Mouse (Mus musculus): ENCODE data around the gene Rps12. TPM values are rescaled to one million over a fixed set of nuclear protein-coding genes. Genes with fewer than 3 reads are reported as not detected.
"Not testable (repeated sequence)": the region's sequence is repeated elsewhere in the genome, so short reads cannot be mapped to it uniquely, and the experiment has no call there.

The Rps12 gene
- total RNA-seq, 2 experiments from 2014 or later = 618 to 653 TPM

DNA sequence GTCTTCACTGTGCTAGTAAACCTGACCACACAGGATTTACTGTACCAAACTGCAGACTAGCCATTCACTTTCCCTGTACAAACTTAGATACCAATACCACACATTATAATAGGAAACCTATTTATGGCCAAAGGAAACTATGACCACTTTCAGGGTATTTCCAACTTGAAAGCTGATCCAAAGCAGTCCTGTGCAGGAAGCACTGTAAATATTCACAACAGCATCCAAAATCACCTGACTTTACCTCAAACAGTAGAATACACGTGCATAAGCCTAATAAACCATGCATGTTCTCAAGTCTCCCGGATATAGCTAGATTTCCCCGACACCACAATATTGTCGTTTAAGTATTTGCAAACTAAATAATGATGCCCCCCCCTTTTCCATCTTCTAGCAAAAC lies 1.0 kb downstream of the Rps12 start:
- DNase-seq (ENCODE audit: low spot score in 2 of 2) = no peak

DNA sequence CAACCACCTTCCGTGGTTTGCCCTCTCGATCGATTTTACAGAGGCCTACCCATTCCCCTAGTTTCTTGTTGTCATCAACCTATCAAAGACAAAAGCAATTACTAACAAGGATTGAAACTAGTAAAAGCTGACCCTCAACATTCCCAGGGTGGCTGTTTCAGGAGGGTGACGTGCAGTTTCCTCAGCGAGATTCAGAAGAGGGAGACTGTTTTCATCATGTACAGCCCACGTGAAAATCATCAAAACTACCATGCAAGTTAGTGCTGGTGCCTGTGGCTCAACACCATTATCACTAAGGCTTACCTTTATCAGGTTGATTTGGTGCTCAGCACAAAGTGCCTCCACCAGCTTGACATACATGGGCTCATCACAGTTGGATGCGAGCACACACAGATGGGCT lies 1.5 kb downstream of the Rps12 start:
- not testable (repeated sequence) for DNase-seq (ENCODE audit: low spot score in 2 of 2)

DNA sequence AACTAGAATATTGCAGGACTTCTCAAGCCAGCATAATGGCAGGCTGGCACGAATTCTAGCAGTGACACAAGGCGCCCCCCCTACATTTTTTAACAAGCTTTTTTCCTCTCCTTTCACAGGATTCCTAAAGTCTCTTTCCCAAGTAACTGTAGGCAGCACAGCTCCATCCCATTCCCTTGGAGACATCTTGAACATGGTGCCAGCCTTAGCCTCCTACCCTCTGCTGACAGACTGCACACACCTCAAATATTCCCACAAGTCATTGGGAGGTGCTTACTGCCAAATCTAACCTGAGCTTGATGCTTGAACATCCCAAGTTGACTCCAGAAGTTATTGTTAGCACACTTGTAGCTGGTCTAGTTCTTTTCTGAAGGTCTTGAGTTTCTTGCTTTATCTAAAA lies 3.0 kb downstream of the Rps12 start:
- DNase-seq (ENCODE audit: low spot score in 2 of 2) = no peak

DNA sequence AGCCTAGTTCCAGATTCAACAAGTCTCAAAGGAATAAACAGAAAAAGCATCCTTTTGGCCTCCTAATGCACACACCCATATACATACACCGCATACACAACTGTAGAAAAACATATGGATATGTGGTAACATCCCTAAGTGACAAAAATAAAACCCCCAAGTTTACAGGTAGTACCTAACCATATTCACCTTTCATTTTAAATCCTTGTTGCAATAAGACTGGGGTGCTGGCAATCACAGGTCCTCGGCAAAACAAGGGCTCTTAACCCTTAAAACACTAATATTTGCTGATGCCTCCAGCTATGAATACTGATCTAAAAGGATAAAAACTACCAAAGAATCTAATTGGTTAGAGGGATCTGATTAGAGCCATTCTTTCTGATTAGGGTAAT lies 3.6 kb downstream of the Rps12 start:
- DNase-seq (ENCODE audit: low spot score in 2 of 2) = no peak

DNA sequence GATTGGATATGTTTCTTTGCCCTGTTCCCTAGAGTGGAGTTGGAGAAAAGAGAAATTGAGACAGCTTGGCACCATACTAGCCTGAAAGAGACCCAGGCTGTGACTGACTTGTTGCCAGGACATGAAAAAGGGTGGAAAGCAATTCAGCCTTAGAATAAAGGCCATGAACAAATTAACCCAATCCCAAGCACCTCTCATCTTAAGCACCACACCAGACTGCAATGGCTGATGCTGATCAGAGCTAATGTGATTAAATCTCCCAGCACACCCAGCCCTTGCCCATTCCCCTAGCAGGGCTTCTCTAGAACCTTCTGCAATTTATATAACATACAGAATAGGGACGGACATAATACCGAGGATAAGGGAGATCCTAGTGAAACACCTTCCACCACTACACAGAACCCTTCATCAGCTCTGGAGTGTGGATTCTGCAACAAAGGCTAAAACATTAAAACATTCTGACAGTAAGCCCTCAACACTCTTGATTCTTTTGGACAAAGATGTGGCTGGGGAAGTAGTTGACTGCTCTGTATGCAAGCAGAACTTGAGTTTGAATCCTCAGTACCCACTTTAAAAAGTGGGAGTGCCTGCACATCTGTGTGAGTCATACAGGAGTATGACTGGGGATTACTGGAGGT lies 4.1 kb downstream of the Rps12 start:
- DNase-seq (ENCODE audit: low spot score in 2 of 2) = no peak

DNA sequence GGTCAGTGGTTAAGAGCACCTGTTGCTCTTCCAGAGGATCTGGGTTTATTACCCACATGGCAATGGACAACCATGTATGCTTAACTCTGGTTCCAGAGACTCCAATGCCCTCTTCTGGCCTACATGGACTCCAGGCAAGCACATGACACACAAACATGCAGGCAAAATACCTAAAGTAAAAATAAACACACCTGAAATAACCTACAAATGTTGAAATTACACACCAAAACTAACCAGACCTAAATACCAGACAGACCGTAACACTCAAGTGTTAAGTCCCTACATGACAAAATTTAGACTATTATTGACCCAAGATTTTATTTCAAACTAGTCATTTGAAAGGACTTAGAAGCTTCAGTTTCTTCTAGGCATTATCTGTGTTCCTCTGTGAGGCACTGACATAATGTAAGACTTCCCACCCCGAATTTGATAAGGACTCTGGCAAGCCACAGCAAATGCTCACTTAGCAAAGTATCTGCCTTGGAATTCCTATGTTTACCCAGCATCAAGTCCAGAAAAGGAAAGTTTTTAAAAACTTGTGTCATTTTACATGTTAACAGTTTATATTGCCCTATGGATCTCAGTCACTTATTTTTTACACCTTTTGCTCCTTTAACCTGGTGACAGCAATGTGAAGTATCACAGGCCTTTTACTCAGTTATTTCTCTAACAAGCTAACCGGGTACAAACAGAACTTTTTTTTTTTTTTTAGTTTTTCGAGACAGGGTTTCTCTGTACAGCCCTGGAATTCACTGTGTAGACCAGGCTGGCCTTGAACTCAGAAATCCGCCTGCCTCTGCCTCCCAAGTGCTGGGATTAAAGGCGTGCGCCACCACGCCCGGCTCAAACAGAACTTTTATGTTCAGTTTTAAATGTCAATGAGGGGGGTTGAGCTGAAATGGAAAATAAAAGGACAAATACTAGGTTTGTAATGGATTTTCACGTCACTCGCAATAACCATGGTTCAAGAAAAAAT lies 5.0 kb downstream of the Rps12 start:
- no peak for DNase-seq (ENCODE audit: low spot score in 2 of 2)

DNA sequence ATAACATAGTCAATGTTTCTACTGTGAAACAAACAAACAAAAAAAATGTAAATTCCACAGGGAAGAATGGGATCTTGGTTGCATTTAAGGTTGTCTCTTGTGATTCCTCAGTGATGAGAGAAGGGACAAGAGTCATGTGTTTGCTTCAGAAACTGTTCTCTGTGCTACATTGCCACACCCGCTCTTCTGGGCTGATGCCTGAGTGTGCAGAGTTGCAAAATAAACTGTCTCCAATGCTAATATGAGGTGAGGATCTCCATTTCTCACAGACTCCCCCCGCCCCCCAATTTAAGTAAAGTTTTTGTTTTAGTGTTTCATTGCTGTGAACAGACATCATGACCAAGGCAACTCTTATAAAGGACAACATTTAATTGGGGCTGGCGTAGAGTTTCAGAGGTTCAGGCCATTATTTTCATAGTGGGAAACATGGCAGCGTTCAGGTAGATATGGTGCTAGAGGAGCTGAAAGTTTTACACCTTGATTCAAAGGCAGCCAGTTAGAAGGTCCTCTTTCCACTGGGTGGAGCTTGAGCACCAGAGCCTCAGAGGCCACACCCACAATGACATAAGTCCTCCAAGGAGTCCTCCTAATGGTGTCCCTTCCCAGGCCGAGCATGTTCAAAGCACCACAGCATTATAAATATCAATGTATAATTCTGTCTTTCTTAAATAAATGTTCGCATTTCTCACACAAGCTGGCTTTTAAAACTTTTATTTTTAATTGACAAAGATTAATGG lies 6.4 kb downstream of the Rps12 start:
- no peak for DNase-seq (ENCODE audit: low spot score in 2 of 2)

DNA sequence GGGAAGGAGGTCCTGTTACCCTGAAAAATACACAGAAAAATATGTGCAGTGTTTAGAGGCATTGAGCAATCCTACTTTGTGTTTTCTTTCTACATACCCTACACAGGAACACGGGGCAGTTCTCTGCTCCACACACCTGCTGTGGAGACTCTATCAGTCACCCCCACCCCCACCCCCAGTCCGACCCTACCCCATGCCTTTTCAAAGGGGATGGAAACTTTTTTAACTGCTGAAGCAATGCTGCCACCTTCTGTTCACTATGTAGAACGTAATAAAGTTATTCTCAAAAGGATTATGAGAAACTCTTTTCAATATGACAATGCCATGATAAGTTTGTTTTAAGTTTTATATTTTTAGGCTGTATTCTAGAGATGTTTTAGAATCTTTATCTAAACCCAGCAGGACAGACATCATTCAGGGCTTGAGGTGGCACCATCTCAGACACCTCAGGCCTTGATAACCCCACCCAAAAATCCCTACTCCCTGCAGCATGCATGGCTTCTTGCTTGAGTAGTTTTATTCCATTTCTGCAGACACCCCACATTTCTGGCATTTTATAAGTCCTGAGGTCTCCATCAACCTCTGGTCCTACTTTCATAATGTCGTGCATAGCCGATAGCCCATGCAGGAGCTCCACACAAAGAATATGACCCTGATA lies 9.7 kb downstream of the Rps12 start:
- no peak for DNase-seq (ENCODE audit: low spot score in 2 of 2)

DNA sequence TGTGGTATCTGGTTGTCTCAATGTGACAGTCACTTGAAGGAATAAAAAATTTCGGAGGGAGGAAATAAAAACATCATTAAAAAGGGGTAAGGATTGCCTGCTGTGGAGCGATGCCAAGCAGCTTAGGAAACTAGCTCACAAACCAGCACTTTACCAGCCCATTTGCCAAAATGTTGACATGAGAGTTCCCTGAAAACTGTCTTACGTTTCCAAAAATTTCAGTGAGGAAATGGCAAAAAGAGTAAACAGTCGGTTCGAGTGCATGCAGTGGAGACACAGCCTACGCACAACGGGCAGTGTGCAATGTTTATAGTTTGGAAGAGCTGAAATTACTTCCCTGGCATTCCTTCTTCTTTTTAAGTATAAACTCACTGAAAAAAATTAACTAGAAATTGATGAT lies 32.9 kb downstream of the Rps12 start:
- no peak for DNase-seq (ENCODE audit: low spot score in 2 of 2)

Other genes starting within 250 kb of the Rps12 start
- 10 to 100 TPM; 58.7 to 62.1 TPM for gene Slc18b1, start 9.7 kb upstream of the Rps12 start, total RNA-seq (2021)
- gene Vnn3, start 64.2 kb upstream of the Rps12 start, total RNA-seq (2021) = 10 to 100 TPM; 17.1 to 24.1 TPM
- 10 to 100 TPM; 50.0 to 52.2 TPM for gene Vnn1, start 107.4 kb upstream of the Rps12 start, total RNA-seq (2021)
- not detected for gene Taar1, start 133.1 kb upstream of the Rps12 start, total RNA-seq (2021)
- gene Taar2, start 151.3 kb upstream of the Rps12 start, total RNA-seq (2021) = not detected
- gene Taar3, start 162.3 kb upstream of the Rps12 start, total RNA-seq (2021) = not detected
- not detected for gene Taar4, start 173.2 kb upstream of the Rps12 start, total RNA-seq (2021)
- gene Taar5, start 183.4 kb upstream of the Rps12 start, total RNA-seq (2021) = not detected
- not detected for gene Taar6, start 198.4 kb upstream of the Rps12 start, total RNA-seq (2021)
- not detected for gene Taar7a, start 206.2 kb upstream of the Rps12 start, total RNA-seq (2021)
- gene Taar7b, start 212.7 kb upstream of the Rps12 start, total RNA-seq (2021) = not detected
- not detected for gene Taar7d, start 239.9 kb upstream of the Rps12 start, total RNA-seq (2021)

All from adrenal gland, postnatal 4 days (tissue).